12 mouse cellular contexts compared by ENCODE assay signal in genomic region chr4:128878901-128879491, GRCm38 (mm10). TPM values are rescaled to one million over a fixed set of nuclear protein-coding genes. Genes with fewer than 3 reads are reported as not detected.
A peak's percentile ranks its signal among the peaks of the same experiment; 100 is the strongest.
DNase-seq lines count a peak whose midpoint lies in the region; ATAC-seq and TF ChIP-seq lines count a peak whose summit lies in the region.
"Had no signal": no experiment of that assay in that cellular context is flagged by ENCODE, and none has a peak within 500 bp of the region (broad histone marks: within the 10 kb centered on the region; RNA-seq: fewer than 3 reads in every experiment).

No protein-coding gene starts in this region.

- H3K4me3 ChIP-seq in intestine, embryonic 14.5 days (ENCODE audit: low read depth, low read length) = no peak overlapping the region
- no peak overlapping the region for H3K4me3 ChIP-seq in intestine, postnatal 0 days (ENCODE audit: low read depth, low read length)
- H3K4me3 ChIP-seq in embryonic facial prominence, embryonic 15.5 days (replicated peaks) = no peak overlapping the region
- H3K4me3 ChIP-seq in limb, embryonic 15.5 days = no peak overlapping the region

- no peak overlapping the region for H3K9ac ChIP-seq in intestine, embryonic 14.5 days (ENCODE audit: low read length)
- no peak overlapping the region for H3K9ac ChIP-seq in intestine, postnatal 0 days (ENCODE audit: low read depth, low read length)
- no peak overlapping the region for H3K9ac ChIP-seq in embryonic facial prominence, embryonic 15.5 days
- 0 out of 2 replicates have a peak overlapping the region, but pooled peaks have one; percentile 23 for H3K9ac ChIP-seq in limb, embryonic 15.5 days

- TF ChIP-seq CTCF in intestine, postnatal 0 days (IDR thresholded peaks at IDR 0.05; ENCODE audit: low read depth) = no peak

- H3K27me3 ChIP-seq in intestine, embryonic 14.5 days (replicated peaks; ENCODE audit: control insufficient read depth, insufficient read depth, low read length) = no peaks in the 10 kb centered on the region
- peaks cover 10% of the 10 kb centered on the region; the same call in 1 of the 2 replicates for H3K27me3 ChIP-seq in intestine, postnatal 0 days (replicated peaks; ENCODE audit: control insufficient read depth, insufficient read depth, low read length)
- no peaks in the 10 kb centered on the region for H3K27me3 ChIP-seq in embryonic facial prominence, embryonic 15.5 days
- no peaks in the 10 kb centered on the region for H3K27me3 ChIP-seq in limb, embryonic 15.5 days

- WGBS in intestine, embryonic 14.5 days = 17% methylated on average over 13 of the region's 13 CpGs
- WGBS in intestine, postnatal 0 days = 36% methylated on average over 13 of the region's 13 CpGs
- 6% methylated on average over 13 of the region's 13 CpGs for WGBS in embryonic facial prominence, embryonic 15.5 days
- WGBS in limb, embryonic 15.5 days = 8% methylated on average over 13 of the region's 13 CpGs

- no peak overlapping the region; the same call in 1 of the 2 replicates for H3K27ac ChIP-seq in intestine, embryonic 14.5 days (ENCODE audit: low read depth)
- H3K27ac ChIP-seq in intestine, postnatal 0 days (ENCODE audit: low read depth, low read length) = no peak overlapping the region
- H3K27ac ChIP-seq in embryonic facial prominence, embryonic 15.5 days (replicated peaks) = peak overlapping the region; percentile 51
- peak overlapping the region; percentile 54; the same call in 1 of the 2 replicates for H3K27ac ChIP-seq in limb, embryonic 15.5 days

- peaks cover 6% of the 10 kb centered on the region; the same call in 1 of the 2 replicates for H3K9me3 ChIP-seq in intestine, embryonic 14.5 days (ENCODE audit: control insufficient read depth, low read length)
- no peaks in the 10 kb centered on the region for H3K9me3 ChIP-seq in intestine, postnatal 0 days (ENCODE audit: control insufficient read depth)
- no peaks in the 10 kb centered on the region for H3K9me3 ChIP-seq in embryonic facial prominence, embryonic 15.5 days (replicated peaks)
- H3K9me3 ChIP-seq in limb, embryonic 15.5 days = no peaks in the 10 kb centered on the region

- peaks cover 14% of the 10 kb centered on the region; the same call in 1 of the 2 replicates for H3K4me1 ChIP-seq in intestine, embryonic 14.5 days (replicated peaks; ENCODE audit: control insufficient read depth, insufficient read depth, low read length)
- 0 out of 2 replicates have a peak, but pooled peaks cover 4% of the 10 kb centered on the region for H3K4me1 ChIP-seq in intestine, postnatal 0 days (replicated peaks; ENCODE audit: control insufficient read depth, insufficient read depth, low read length)
- H3K4me1 ChIP-seq in embryonic facial prominence, embryonic 15.5 days = peaks cover 25% of the 10 kb centered on the region
- H3K4me1 ChIP-seq in limb, embryonic 15.5 days = peaks cover 32% of the 10 kb centered on the region

- no peak for ATAC-seq in intestine, embryonic 14.5 days (replicated peaks; ENCODE audit: low FRiP score, low TSS enrichment, low read depth)
- no peak for ATAC-seq in intestine, postnatal 0 days
- no peak for ATAC-seq in embryonic facial prominence, embryonic 15.5 days (ENCODE audit: insufficient number of reproducible peaks, low FRiP score, low TSS enrichment, low read depth)
- no peak for ATAC-seq in limb, embryonic 15.5 days (ENCODE audit: insufficient number of reproducible peaks, low FRiP score, low TSS enrichment, low read depth)
- no peak for ATAC-seq in erythroid progenitor cell, adult 5-6 weeks (replicated peaks; ENCODE audit: low FRiP score, poor library complexity, severe bottlenecking)

- H3K36me3 ChIP-seq in intestine, embryonic 14.5 days (ENCODE audit: control insufficient read depth, insufficient read depth, low read length) = no peaks in the 10 kb centered on the region
- no peaks in the 10 kb centered on the region for H3K36me3 ChIP-seq in intestine, postnatal 0 days (ENCODE audit: control insufficient read depth, insufficient read depth)
- no peaks in the 10 kb centered on the region for H3K36me3 ChIP-seq in embryonic facial prominence, embryonic 15.5 days
- no peaks in the 10 kb centered on the region for H3K36me3 ChIP-seq in limb, embryonic 15.5 days

- H3K4me2 ChIP-seq in intestine, embryonic 14.5 days (ENCODE audit: low read length) = 0 out of 2 replicates have a peak overlapping the region, but pooled peaks have one; percentile 16
- no peak overlapping the region for H3K4me2 ChIP-seq in intestine, postnatal 0 days (replicated peaks; ENCODE audit: low read depth)
- H3K4me2 ChIP-seq in embryonic facial prominence, embryonic 15.5 days (replicated peaks) = peak overlapping the region; percentile 12; the same call in 1 of the 2 replicates
- H3K4me2 ChIP-seq in limb, embryonic 15.5 days = peak overlapping the region; percentile 12; the same call in 1 of the 2 replicates

- DNase-seq in intestine, embryonic 14.5 days (ENCODE audit: low spot score) = no peak
- DNase-seq in R1 (ENCODE audit: low read depth, low spot score) = peak; percentile 85
- no peak for DNase-seq in cerebellum, postnatal 25 days
- DNase-seq in thymus, postnatal 25 days = no peak
- DNase-seq: cerebellum, postnatal 36 days; gastrocnemius, postnatal 14 days; kidney, adult 8-10 months; lung, adult 18-20 months had no signal

RNA-seq across cellular contexts. Expression of gene Trim62, which starts 4.4 kb away (rescaled TPM):
- 6.5 and 6.6 TPM in 2 replicates for polyA plus RNA-seq in intestine, embryonic 14.5 days (2014; fragmentation: Nextera tagmentation; extraction: Ambion mirVana)
- polyA plus RNA-seq in intestine, postnatal 0 days (2015; fragmentation: Nextera tagmentation; extraction: Ambion mirVana) = 2.1 and 2.8 TPM in 2 replicates
- 9.1 and 10.6 TPM in 2 replicates for polyA plus RNA-seq in embryonic facial prominence, embryonic 15.5 days (2015; fragmentation: Nextera tagmentation; extraction: Ambion mirVana)
- 5.5 and 5.7 TPM in 2 replicates for polyA plus RNA-seq in limb, embryonic 15.5 days (2015; fragmentation: Nextera tagmentation; extraction: Ambion mirVana)
- total RNA-seq in erythroid progenitor cell, adult 5-6 weeks (2015; ENCODE audit: low replicate concordance) = 0.36 TPM in 1 of 2 replicates, not detected in the other
- total RNA-seq in erythroid progenitor cell, adult 5-6 weeks (2017; ENCODE audit: low replicate concordance) = 0.90 TPM in 1 of 2 replicates, not detected in the other

Comparison
In these comparisons a context has a peak if more than half of its experiments do, and no peak if none do; other contexts are left out.
1. H3K27ac ChIP-seq: peak in embryonic facial prominence, embryonic 15.5 days (single experiment) and limb, embryonic 15.5 days (single experiment); none in intestine, embryonic 14.5 days (single experiment) and intestine, postnatal 0 days (single experiment).